Mouse (Mus musculus): Measurements from ENCODE around the gene Ly6g6f.

- TF ChIP-seq CTCF (IDR thresholded peaks at IDR 0.05; ENCODE audit: low read depth, low read length) = no peak
- no peak for TF ChIP-seq TAL1 (conservative IDR thresholded peaks at IDR 0.05; ENCODE audit: low read depth, low read length)
- no peak for TF ChIP-seq GATA1 (IDR thresholded peaks at IDR 0.05; ENCODE audit: borderline replicate concordance, low read length)
- no peak for TF ChIP-seq POLR2AphosphoS5 (IDR thresholded peaks at IDR 0.05; ENCODE audit: insufficient replicate concordance, low read depth, low read length)
Observed at GRCm38 (mm10) chr17:35080710-35081109, 4.7 kb downstream of the Ly6g6f start.

Measured in G1E (cell line).